Mouse (Mus musculus) adrenal gland, postnatal 25 days (tissue): Measurements from ENCODE around the gene Rspo4. TPM values are rescaled to one million over a fixed set of nuclear protein-coding genes. Genes with fewer than 3 reads are reported as not detected.
A peak's percentile ranks its signal among the peaks of the same experiment; 100 is the strongest.

ENCODE experiments used
- DNase-seq: peaks from one replicate; pipeline ENCODE4 v3.0.0; 2021; ENCODE audit warnings: mixed read lengths
- total RNA-seq: library from RNA; stranded (reverse); gene quantifications from 2 replicates; pipeline ENCODE4 v1.2.3, GENCODE M21; 2021

The Rspo4 gene
- total RNA-seq, 1 experiment from 2014 or later: 0.24 TPM

GRCm38 (mm10) chr2:151911751-151912150 is 69.0 kb downstream of the Rspo4 start:
- no peak for DNase-seq

GRCm38 (mm10) chr2:151914120-151914519 is 71.4 kb downstream of the Rspo4 start:
- DNase-seq: no peak

DNA sequence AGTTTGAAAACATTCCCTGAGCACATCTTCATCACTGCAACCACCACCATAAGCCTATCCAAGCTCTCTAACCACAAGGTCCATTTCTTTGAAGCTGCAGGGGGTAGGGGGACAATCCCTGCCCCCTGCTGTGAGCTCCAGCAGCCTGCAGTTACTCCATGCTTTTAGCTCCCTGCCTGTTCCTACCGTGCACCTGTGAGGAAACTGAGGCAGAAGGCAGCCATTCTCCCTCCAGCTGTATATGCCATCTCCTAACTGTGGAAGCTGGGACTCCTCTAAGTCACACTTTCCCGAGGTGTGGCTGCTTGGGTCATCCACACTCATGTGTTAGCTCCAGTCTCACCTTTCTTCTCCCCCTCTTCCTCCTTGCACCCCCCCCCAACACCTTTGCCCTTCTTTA is 72.4 kb downstream of the Rspo4 start:
- DNase-seq: no peak

DNA sequence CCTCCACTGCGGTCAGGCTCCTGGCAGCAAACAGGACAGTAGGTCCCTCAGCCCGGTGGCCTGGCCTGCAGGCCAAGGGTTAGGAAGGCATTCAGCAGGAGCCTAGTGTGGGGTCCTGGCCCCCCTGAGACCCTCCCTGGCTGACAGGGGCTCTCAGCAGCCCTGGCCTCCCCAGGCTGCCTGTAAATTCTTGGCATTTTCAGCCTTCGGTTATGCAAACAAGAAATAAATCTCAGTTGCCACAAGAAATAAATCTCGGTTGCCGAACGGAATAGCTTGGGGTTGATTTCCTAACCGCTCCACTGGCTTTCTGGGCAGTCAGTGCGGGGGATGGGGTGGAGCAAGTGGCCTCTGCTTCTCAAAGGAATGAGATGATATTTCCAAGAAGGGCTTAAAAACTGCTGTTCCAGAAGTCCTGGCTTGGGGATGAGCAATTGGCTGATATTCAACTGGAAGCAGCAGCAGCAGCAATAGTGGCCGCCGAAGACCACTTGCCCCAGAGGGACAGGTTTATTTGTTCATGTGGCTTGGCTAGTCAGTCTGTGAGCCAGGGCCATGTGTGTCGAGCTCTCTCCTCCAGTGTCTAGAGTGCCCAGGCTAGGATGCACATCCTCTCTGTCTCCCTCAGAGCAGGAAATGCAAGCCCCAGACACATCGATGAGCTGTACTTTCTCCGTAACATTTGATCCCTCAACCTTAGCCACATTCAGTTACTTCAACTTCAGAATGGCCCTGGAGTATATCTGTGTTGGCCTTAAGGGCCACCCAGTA is 73.5 kb downstream of the Rspo4 start:
- DNase-seq: peak; percentile 46

DNA sequence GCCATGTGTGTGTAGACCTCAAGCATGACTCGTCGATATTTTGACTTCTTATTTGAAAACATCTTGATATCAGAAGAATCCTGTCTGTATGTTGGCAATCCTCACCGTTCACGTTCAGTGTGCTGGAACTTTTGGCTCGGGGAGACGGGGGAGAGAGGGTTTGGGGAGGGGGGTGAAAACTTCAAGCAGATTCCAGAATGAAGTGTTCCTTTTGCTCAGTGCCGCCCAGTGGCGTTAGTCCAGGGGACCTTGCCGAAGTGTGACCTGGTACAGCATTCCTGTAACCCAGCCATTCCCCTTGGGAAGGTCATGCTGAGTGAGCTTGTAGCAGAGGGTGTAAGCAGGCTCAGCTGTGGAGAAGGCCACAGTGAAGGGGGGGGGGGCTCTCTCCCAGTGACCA is 76.4 kb downstream of the Rspo4 start:
- DNase-seq: no peak

GRCm38 (mm10) chr2:151921068-151921467 is 78.3 kb downstream of the Rspo4 start:
- no peak for DNase-seq

DNA sequence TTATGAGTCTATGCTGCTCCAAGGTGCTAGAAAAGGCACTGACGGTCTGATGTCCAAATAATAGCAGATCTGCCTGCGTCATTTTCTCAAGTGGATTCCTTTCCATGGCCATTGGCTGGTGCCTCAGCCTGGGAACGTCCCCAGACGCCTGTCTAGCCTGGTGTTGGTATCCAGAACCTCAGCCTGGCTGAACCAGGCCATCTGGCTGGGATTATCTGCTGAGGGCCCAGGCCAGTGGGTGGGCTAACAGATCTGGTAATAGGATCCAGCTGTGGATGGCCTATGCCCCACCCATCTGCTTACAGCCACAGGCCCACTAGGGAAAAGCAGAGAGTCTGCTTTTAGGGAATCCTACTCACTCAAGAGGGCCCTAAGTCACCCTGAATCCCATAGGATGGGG is 78.9 kb downstream of the Rspo4 start:
- DNase-seq: no peak

Other genes with a start within 250 kb of the Rspo4 start
- 10.8 and 12.7 TPM in 2 replicates for gene Snph, start 210.3 kb upstream of the Rspo4 start, total RNA-seq
- gene Rad21l, start 174.4 kb upstream of the Rspo4 start, total RNA-seq: 0.18 TPM in 1 of 2 replicates, not detected in the other
- 0.90 and 1.4 TPM in 2 replicates for gene Tmem74b, start 140.9 kb upstream of the Rspo4 start, total RNA-seq
- gene Psmf1, start 98.7 kb upstream of the Rspo4 start, total RNA-seq: 35.7 and 41.0 TPM in 2 replicates
- gene Angpt4, start 68.3 kb downstream of the Rspo4 start, total RNA-seq: not detected in 2 replicates
- 8.8 and 12.7 TPM in 2 replicates for gene Fam110a, start 137.3 kb downstream of the Rspo4 start, total RNA-seq
- 2.3 and 2.6 TPM in 2 replicates for gene Slc52a3, start 153.6 kb downstream of the Rspo4 start, total RNA-seq
- 0.36 TPM in 1 of 2 replicates, not detected in the other for gene Scrt2, start 238.6 kb downstream of the Rspo4 start, total RNA-seq